Mouse (Mus musculus): ENCODE results near the gene Zfp747.
A peak's percentile ranks its signal among the peaks of the same experiment; 100 is the strongest.
"Not testable (repeated sequence)": the region's sequence is repeated elsewhere in the genome, so short reads cannot be mapped to it uniquely, and the experiment has no call there.

The Zfp747 gene

DNA sequence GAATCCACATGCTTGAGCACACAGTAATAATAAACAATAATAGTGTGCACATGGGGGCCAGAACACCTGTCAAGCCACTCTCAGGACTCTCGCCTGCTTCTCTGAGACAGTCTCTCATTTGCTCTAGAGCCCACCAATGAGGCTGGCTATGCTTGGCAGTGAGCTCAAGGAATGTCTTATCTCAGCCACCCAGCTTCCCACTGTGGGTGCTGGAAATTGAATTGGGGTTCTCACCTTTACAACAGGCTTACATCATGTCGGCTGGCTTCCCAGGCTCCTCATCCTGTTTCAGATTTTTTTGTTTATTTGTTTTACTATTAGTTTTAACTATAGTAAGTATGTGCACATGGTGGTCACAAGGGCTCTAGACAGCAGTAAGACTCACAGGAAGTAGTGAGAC lies 4.6 kb downstream of the Zfp747 start:
- no peak for DNase-seq (ENCODE audit: low spot score)

DNA sequence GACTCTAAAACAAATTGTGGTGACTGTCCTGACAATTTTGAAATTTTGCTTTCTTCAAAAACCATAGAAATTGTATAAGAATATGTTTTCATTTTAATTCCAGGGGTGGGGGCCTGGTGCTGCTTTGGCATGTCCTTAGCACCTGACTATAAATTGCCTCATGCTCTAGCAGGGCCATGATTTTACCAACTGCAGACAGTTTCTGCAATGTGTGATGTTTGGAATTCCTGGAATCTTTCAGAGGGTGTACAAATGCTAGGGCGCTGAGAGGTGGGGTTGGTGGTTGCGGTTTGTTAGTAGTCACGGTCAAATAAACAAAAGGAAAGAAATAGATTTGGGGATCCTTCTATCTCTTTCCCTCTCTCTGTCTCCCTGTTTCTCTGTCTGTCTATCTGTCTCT lies 9.6 kb downstream of the Zfp747 start:
- DNase-seq (ENCODE audit: low spot score), result no peak

DNA sequence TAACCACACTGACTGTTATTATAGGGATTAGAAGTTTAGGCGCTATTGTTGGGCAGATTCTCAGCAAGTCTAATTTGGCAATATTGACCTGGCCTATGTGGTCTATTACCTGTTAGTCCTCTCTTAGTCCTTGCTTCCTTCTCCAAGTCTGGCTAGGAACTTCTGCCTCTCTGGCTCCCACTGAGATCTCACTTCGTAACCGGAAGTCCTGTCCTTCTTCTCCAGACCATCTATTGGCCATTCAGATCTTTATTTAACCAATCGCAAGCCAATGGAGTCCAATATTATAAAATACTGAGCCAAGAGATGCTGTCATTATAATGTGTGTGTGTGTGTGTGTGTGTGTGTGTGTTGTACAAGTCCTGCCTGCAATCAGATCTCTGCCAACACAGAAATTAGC lies 11.7 kb downstream of the Zfp747 start:
- DNase-seq (ENCODE audit: low spot score), result no peak

DNA sequence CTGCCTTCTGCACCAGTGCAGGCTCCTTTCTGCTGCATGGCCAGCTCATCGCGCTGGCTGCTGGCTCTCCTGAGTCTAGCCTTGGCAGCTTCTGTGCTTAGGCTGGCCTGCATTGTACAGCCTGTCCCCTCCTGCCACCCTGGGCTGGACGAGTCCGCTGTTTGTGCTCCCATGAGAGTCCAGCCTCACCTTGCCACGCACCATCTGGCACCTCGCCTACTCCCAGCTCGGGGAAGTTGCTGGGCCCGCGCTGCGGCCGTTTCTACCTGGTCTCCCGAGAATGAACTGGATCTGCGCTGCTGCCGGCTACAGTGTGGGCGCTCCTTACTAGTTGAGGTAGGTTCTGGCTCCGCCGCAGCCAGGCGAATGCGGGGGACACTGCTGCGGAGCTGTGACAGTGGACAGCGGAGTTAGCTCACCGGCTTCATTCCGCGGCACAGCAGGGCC lies 12.4 kb downstream of the Zfp747 start:
- no peak for DNase-seq (ENCODE audit: low spot score)

DNA sequence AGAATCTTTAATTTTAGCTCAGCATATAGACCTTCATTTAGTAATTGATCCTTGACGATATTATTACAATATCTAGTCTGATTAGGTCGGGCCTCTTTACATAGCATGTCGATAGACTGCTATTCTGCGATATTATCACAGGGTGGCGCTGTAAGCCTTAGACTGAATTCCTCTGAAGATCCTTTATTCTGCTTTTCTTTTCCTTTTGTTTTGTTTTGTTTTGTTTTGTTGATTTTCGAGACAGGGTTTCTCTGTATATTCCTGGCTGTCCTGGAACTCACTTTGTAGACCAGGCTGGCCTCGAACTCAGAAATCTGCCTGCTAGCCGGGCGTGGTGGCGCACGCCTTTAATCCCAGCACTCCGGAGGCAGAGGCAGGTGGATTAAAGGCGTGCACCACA lies 13.4 kb downstream of the Zfp747 start:
- DNase-seq (ENCODE audit: low spot score), result not testable (repeated sequence)

DNA sequence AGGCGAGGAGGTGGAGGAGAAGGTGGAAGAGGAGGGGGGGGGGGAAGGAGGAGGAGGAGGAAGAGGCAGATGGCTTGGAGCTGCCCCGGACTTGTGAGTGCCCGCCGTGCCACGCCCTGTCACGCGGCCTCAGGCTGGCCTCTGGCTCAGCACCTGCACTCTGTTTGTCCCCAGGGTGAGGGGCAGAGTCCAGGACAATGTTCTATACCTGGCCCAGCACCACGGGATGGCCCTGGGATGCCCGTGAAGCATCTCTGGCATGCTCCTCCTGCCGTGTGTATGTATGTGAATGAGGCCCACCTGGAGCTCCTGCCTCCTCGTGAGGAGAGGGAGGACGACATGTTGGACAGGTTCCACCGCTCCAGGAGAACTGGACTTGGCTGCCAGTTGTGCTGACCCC lies 14.4 kb downstream of the Zfp747 start:
- DNase-seq (ENCODE audit: low spot score), result no peak

DNA sequence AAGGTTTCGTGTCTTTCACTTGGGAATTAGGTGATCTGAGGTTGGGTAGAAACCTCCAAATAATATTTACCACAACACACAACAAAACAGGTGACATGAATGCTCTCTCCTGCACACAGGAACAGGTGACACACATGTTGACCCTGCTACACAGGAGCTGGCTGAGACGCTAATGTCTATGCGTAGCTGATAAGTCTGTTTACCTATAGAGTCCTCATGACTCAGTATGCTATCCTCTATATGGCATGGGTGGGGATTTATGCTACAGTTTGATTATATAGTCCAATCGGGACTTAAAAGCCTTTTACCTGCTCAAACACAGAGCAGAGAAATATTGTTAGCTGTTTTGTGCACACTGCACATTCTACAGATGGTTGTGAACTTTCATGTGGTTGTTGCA lies 15.6 kb downstream of the Zfp747 start:
- no peak for DNase-seq (ENCODE audit: low spot score)

DNA sequence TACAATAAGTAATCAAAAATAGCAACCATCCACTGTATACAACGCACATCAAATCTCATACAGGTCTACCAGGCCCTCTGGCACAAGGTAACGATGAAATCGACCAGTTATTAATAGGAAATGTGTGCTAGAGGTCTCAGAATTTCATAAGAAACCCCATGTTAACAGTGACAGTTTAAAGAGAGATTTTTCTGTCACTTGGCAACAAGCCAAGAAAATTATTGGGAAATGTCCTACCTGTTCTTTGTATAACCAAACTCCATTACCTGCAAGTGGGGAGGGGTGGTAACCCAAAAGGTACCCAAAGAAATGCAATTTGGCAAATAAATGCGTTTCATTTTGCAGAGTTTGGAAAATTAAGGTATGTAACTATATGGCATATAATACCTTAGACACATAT lies 17.4 kb downstream of the Zfp747 start:
- DNase-seq (ENCODE audit: low spot score), result no peak

DNA sequence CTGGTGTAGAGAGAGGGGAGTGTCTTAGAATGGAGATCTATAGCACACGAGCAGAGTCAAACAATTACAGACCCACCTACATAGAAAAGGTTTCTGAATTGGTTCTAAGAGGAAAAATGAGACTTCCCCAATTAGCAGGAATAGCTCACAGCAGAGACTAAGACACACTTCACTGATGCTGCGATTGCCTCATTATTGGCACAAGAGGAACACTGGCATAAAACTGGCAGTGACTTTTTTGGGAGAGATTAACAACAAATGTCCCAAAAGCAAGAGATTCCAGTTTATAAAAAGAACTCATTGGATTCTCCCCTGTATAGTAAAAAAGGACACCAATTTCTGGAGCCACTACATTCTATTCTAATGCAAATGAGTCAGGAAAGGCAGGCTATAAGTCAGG lies 18.0 kb downstream of the Zfp747 start:
- no peak for DNase-seq (ENCODE audit: low spot score)

DNA sequence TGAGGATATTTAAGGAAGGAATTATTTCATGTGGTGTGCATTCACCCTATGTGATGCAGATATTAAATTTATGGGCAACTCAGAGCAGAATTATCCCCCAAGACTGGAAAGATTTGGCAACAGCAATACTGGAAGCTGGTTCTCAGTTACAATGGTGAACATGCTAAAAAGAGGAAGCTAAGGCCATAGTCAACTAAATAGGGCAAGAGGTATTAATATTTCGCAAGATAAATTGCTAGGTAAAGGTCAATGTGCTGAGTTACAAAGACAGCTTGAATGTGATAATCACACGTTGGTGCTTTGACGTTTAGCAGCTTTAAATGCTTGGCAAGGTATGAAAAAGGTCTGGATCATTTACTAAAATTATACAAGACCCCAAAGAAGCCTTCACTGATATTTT lies 20.1 kb downstream of the Zfp747 start:
- no peak for DNase-seq (ENCODE audit: low spot score)

DNA sequence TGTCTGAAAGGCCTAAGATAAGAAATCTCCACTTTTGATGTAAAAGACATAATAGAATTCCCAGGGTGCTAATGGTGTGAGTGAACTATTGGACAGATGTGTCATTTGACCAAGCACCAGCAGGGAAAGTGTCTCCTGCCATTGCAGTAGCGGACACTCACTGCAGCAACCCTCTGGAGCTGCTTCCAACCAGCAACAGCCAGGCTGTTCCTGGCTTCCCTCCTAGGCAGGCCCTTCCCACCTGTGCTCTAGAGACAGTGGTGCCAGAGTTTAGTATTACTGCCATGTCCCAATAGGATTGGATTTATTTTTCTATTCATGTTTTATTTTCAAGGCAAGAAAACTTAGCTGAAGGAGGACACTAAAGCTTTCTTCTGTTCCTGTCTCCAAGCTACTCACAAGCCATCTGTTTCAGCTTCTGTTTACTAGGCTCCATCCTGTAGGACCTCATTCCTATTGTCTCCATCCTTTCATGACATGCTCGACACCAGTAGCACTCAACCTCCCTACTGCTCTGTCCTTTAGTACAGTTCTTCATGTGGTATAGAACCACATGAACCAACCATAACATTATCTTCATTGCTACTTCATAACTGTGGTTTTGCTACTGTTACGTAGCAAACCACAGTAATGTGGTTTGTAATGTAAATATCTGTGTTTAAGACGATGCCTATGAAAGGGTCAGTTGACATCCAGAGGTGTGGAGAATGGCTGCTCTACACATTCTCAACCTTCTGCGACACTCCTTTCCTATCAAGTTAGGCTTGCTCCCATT lies 24.4 kb downstream of the Zfp747 start:
- DNase-seq (ENCODE audit: low spot score), result no peak

DNA sequence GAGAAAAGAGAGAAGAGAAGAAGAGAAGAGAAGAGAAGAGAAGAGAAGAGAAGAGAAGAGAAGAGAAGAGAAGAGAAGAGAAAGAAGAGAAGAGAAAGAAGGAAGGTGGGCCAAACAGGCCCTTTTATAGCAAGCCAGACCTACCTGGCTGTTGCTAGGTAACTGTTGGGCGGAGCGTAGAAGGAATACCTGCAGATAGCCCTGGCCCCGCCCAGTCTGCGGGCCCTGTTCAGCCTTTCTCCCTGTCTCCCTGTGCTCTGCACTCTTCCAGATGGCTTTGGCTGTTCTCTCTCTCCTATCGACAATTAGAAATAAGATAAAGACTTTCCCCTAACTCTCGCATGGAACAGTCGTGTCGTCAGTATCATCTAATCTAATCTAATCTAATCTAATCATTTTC lies 29.2 kb downstream of the Zfp747 start:
- no peak for DNase-seq (ENCODE audit: low spot score)

DNA sequence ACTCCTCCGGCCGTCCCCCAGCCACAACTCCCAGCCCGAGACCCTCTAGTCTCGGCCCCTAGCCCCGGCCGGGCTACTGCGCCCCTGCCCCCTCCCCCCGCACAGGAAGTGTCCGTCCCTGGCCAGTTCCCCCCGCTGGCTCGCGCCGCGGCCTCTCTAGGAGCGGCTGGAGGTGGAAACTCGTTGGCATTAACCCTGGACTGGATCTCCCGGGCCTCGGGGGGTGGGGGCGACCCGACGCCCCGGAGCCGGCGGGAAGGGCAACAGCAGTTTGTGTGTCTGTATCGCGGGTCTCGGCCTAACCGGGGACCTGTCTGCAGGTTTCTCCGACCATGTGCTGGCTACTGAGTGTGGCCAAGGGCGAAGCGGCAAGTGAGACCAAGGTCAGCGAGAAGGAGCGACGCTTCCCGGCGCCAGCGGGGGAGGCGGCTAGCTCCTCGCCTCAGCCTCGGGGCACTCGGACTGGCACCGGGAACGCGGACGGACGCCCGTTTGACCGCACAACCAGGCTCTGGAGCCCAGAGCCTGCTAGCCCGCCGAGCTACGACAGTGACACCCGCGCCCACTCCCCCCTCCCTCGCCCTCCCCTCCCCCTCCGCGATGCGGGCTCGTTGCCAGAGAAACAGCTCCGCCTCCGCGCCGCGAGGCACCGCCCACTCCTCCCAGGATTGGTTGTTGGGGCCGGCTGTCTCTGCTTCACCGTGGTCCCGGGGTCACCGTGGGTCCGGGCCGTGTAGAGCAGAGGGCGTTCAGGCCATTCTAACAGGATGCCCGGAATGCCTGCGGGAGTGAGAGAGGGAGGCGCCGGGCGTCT lies 30.1 kb downstream of the Zfp747 start, which contains the start of gene Zfp768:
Gene Zfp768, minus strand, starts transcription at position 78 of the 814 bp plus-strand sequence.
- DNase-seq (ENCODE audit: low spot score), result peak; percentile 72

DNA sequence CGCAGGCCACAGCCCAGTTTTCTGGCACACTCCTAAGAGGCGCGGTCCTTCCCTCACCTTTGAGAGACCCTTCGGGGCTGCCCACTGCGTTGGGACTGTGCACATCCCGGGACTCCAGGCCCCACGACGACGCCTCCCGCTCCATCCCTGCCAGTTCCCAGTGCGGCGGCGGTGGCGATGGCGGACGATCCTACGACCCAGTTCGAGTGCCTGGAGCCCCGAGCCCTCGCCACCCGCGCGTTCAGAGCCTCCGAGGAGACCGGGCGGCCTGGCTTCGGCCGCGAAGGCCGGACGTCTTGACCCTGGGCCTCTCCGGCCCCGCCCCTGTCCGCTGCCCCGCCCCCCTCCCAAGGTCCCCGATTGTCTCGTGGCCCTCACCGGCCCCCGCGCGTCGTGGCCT lies 30.8 kb downstream of the Zfp747 start:
- no peak for DNase-seq (ENCODE audit: low spot score)

DNA sequence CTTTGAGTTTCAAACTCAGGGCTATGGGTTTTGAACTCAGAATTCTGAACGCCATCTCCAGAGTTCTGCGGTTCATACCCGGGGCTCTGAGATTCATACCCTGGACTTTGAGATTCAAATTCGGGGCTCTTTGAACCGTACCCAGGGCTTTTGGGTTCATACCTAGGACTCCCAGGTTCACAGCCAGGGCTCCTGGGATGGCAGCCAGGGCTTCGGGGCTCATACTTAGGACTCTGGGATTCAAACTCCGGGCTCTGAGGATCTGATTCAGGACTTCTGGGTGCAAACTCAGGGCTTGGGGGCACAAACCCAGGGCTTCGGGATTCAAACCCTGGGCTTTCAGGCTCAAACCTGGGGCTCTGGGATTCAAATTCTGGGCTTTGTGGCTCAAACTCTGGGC lies 31.5 kb downstream of the Zfp747 start:
- no peak for DNase-seq (ENCODE audit: low spot score)

DNA sequence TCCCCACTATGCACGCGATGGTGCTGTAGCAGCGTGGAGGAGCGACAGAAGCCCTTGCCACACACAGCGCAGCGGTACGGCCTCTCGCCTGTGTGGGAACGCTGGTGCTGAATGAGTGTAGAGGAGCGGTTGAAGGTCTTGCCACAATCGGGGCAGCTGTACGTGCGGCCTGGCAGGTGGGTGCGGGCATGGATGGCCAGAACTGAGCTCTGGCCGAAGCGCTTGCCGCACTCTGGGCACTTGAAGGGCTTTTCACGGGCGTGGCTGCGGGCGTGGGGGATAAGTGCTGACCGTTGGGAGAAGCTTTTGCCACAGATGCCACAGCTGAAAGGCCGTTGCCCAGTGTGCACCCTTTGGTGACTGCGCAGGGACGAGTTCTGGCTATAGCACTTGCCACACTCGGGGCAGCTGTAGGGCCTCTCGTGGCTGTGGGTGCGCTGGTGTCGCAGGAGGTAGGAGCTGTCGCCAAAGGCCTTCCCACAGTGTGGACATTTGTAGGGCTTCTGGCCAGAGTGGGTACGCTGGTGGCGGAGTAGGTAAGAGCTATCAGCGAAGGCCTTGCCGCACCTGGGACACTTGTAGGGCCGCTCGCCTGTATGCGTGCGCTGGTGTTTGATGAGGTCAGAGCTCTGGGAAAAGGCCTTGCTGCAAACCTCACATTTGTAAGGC lies 32.4 kb downstream of the Zfp747 start:
- no peak for DNase-seq (ENCODE audit: low spot score)

DNA sequence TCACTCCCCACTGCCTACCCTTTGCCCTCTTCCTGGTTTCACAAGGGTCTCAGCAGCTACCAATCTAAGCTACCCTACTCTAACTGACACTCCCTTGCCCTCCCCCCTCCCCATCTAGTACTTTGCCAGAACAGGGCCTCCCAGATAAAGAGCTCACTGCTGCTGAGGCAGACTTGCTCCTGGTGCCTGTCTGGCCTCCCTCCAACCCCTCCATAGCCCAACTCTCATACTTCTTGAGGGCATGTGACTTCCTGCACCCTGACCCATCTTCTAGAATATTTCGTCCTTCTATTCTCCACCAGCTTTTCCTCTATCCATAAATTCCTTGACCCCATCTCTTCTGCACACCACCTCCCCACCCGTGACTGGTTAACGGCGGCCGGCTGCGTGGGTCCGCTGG lies 33.0 kb downstream of the Zfp747 start:
- no peak for DNase-seq (ENCODE audit: low spot score)

DNA sequence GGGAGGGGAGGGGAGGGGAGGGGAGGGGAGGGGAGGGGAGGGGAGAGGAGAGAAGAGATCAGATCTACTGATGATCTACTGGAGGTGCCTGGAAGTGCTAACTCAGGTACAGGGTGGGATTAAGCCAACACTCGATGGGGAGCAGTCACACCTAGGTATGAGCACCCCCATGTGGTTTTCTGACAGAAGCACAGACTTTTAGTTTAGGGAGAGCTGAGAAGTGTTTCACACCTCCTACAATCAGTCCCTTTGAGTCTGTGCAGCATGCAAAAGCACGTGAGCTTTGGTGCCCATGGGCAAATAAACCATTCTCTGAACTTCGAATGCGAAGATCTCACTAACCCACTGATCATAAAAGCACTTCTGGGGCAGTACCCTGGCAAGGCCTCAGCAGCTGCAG lies 33.5 kb downstream of the Zfp747 start:
- no peak for DNase-seq (ENCODE audit: low spot score)

DNA sequence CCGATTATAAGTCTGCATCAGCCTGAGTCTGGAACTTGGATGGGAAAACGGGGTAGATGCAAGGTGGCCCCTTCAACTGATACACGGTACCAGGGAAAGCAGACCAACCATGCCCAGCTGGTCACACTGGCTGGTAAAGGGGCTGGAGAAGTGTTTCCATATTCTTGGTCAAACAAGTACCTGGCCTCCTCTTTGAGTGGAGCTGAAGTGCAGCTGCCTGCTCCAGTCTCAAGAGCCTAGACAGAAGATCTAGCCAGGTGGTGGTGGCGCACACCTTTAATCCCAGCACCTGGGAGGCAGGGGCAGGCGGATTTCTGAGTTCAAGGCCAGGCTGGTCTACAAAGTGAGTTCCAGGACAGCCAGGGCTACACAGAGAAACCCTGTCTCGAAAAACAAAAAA lies 34.0 kb downstream of the Zfp747 start:
- not testable (repeated sequence) for DNase-seq (ENCODE audit: low spot score)

DNA sequence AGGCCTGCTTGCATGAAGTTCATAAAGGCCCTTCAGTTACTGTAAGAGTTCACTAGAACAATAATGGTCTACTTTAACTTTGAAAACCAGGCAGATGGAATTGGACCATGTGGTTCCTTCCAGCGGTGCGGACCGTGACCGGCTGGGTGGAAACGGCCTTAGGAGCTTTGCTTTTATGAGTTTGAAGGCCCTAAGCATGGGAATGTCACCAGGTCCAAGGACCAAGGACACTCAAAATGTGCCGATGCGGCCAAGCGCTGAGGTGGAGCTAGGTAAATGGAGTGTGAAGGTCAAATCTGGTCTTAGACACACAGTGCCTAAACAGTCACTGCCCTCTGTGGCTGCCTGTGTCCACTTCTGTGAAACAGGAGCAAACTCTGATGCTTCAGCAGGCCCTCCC lies 34.5 kb downstream of the Zfp747 start:
- no peak for DNase-seq (ENCODE audit: low spot score)

DNA sequence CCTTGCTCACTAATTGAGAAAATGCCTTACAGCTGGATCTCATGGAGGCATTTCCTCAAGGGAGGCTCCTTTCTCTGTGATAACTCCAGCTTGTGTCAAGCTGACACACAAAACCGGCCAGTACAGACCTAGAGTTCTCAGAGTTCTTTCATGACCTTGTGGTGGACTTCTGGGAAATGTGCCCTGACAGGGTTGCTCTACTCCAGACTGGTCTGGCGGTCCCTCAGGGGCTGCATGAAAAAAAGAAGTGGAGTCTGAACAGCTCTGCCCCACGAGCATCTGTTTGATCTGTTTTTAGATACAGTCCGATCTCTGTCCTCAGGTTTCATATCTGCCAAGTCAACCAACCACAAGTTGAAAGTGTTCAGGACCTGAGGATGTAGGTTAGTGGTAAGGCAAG lies 38.2 kb downstream of the Zfp747 start:
- no peak for DNase-seq (ENCODE audit: low spot score)

DNA sequence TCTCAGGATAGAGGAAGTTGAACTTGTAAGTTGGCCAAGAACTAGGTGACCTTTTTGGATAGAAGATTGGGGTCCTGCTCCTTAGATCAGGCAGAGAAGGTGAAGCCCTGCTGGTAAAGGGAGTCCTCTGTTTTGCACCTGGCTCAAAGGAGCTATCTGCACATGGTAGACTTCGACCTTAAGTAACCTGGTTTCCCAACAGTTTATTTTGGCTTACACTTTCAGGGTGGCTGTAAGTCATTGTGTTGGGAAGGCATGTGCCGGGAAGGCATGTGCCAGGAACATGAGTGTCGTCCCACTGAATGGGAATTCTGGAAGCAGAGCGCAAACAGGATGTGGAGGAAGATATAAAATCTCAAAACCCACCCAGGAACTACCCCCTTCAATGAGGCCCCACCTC lies 40.2 kb downstream of the Zfp747 start:
- no peak for DNase-seq (ENCODE audit: low spot score)

DNA sequence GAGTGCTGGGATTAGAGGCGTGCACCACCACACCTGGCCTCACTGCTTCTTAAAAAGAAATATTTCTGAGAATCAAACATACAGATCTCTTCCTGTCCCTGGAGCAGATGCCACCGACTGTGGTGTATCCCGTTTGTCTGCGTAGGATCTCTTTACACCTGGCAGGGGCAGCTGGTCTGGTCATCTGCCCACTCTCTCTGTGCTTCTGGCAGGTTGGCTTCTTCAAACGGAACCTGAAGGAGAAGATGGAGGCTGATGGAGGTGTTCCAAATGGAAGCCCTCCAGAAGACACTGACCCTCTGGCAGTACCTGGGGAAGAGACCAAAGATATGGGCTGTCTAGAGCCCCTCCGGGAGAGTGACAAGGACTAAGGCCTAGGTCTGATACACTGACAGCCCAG lies 42.6 kb downstream of the Zfp747 start:
- DNase-seq (ENCODE audit: low spot score), result no peak
